Mouse (Mus musculus): ENCODE measurements at regions not wholly inside any gene's neighbourhood (a gene's known extent, or its start where the extent isn't known, plus 50 kb on each side); places are given as distances from the start of the nearest gene placed in this dataset.
"Not testable (repeated sequence)": the region's sequence is repeated elsewhere in the genome, so short reads cannot be mapped to it uniquely, and the experiment has no call there.

DNA sequence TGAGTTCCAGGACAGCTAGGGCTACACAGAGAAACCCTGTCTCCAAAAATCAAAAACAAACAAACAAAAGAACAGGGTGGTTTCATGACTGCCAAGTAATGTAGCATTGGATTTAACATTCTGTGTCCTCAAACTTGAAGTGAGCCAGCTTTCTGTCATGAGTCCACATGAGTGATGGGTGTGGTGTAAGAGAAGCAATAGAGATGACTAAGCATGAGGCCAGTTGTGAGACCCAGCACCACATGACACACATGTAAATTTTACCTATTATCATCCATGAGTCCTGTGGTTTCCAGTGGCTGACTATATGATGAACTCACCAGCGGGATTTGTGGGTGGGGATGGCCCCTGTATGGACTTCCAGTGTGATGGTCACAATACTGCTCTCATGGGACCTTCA, 176.0 kb upstream of the Peli2 start:
- H3K27me3 ChIP-seq (replicated peaks), result no peaks in the 10 kb centered on the region
- H3K4me3 ChIP-seq (replicated peaks), result no peak overlapping the region
- no peak overlapping the region for H3K9ac ChIP-seq
- H3K9me3 ChIP-seq, result no peaks in the 10 kb centered on the region
- no peaks in the 10 kb centered on the region for H3K36me3 ChIP-seq
- ATAC-seq, result no peak
- WGBS, result 91% methylated on average over 1 of the region's 1 CpGs
- H3K27ac ChIP-seq, result no peak overlapping the region
- no peak overlapping the region for H3K4me2 ChIP-seq (replicated peaks)
- H3K4me1 ChIP-seq (replicated peaks), result no peaks in the 10 kb centered on the region

DNA sequence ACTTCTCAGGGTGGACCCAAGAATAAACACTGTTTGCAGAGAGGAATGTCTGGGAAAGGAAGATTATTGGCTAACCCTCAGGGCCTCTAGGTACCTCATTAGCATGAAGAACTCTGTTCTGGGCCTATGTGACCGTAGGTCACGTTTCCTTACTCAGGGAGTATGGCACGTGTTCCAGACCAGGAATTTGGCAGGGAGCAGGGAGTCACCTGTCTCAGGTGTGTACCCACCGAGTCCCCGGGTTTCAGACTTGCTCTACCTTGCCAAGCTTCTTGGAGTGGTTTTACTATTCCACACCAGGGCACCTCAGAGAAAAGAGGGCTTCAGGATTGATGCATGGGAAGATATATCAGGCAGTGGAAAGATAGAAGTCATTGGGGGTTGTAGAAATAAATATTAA, 169.6 kb upstream of the Peli2 start:
- Histone ChIP-seq H3K27me3 (replicated peaks) (no peaks in the 10 kb centered on the region), H3K9me3 (no peaks in the 10 kb centered on the region), H3K4me3 (replicated peaks) (no peak overlapping the region), H3K9ac (no peak overlapping the region), H3K4me2 (replicated peaks) (no peak overlapping the region), H3K36me3 (no peaks in the 10 kb centered on the region), H3K4me1 (replicated peaks) (no peaks in the 10 kb centered on the region), H3K27ac (no peak overlapping the region)
- WGBS, result 86% methylated on average over 5 of the region's 5 CpGs
- no peak for ATAC-seq

- Histone ChIP-seq H3K4me3 (replicated peaks) (no peak overlapping the region), H3K4me1 (replicated peaks) (no peaks in the 10 kb centered on the region), H3K9me3 (no peaks in the 10 kb centered on the region), H3K9ac (no peak overlapping the region), H3K27ac (no peak overlapping the region), H3K36me3 (no peaks in the 10 kb centered on the region), H3K4me2 (replicated peaks) (no peak overlapping the region), H3K27me3 (replicated peaks) (no peaks in the 10 kb centered on the region)
- no peak for ATAC-seq
- WGBS, result 66% methylated on average over 9 of the region's 9 CpGs
Observed at GRCm38 (mm10) chr14:47958171-47958570, 162.5 kb upstream of the Peli2 start.

- H3K4me1 ChIP-seq (replicated peaks), result no peaks in the 10 kb centered on the region
- H3K9me3 ChIP-seq, result no peaks in the 10 kb centered on the region
- no peak overlapping the region for H3K4me3 ChIP-seq (replicated peaks)
- 57% methylated on average over 12 of the region's 12 CpGs for WGBS
- no peaks in the 10 kb centered on the region for H3K27me3 ChIP-seq (replicated peaks)
- no peak for ATAC-seq
- no peaks in the 10 kb centered on the region for H3K36me3 ChIP-seq
- H3K9ac ChIP-seq, result no peak overlapping the region
- no peak overlapping the region for H3K27ac ChIP-seq
- H3K4me2 ChIP-seq (replicated peaks), result no peak overlapping the region
Observed at GRCm38 (mm10) chr14:47959366-47960280, 161.0 kb upstream of the Peli2 start.

DNA sequence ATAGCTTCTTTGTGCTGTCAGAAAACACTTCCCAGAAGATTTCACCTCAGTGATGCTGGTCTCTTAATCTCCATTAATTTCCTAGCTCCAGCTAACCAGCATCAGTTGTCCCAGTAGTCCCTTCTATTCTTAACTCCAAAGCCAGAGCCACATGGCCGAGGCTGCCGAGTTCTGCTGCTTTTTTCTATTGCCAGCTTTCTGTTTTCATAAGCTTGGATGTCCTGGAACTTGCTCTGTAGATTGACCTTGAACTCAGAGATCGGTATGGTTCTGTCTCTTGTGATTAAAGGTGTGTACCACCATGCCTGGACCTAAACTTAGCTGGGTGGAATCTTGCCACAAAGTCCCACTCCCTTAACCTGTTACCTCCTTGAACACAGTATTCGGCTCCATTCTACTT, 155.8 kb upstream of the Peli2 start:
- not testable (repeated sequence) for H3K9me3 ChIP-seq; H3K36me3 ChIP-seq; H3K9ac ChIP-seq; H3K4me3 ChIP-seq (replicated peaks); ATAC-seq; H3K27ac ChIP-seq; H3K27me3 ChIP-seq (replicated peaks); H3K4me2 ChIP-seq (replicated peaks); H3K4me1 ChIP-seq (replicated peaks)
- 88% methylated on average over 4 of the region's 4 CpGs for WGBS

GRCm38 (mm10) chr14:47969871-47970270, 150.8 kb upstream of the Peli2 start:
- Histone ChIP-seq H3K4me1 (replicated peaks) (no peaks in the 10 kb centered on the region), H3K4me3 (replicated peaks) (no peak overlapping the region), H3K9me3 (no peaks in the 10 kb centered on the region), H3K4me2 (replicated peaks) (no peak overlapping the region), H3K9ac (no peak overlapping the region), H3K27ac (no peak overlapping the region), H3K36me3 (no peaks in the 10 kb centered on the region), H3K27me3 (replicated peaks) (no peaks in the 10 kb centered on the region)
- WGBS, result 46% methylated on average over 1 of the region's 1 CpGs
- no peak for ATAC-seq

- ATAC-seq; H3K4me3 ChIP-seq (replicated peaks); H3K9ac ChIP-seq; H3K4me2 ChIP-seq (replicated peaks); H3K27me3 ChIP-seq (replicated peaks); H3K4me1 ChIP-seq (replicated peaks); H3K36me3 ChIP-seq; H3K27ac ChIP-seq; H3K9me3 ChIP-seq: not testable (repeated sequence)
- WGBS, result 98% methylated on average over 20 of the region's 20 CpGs
Observed at GRCm38 (mm10) chr14:47973161-47973560, 147.5 kb upstream of the Peli2 start.

DNA sequence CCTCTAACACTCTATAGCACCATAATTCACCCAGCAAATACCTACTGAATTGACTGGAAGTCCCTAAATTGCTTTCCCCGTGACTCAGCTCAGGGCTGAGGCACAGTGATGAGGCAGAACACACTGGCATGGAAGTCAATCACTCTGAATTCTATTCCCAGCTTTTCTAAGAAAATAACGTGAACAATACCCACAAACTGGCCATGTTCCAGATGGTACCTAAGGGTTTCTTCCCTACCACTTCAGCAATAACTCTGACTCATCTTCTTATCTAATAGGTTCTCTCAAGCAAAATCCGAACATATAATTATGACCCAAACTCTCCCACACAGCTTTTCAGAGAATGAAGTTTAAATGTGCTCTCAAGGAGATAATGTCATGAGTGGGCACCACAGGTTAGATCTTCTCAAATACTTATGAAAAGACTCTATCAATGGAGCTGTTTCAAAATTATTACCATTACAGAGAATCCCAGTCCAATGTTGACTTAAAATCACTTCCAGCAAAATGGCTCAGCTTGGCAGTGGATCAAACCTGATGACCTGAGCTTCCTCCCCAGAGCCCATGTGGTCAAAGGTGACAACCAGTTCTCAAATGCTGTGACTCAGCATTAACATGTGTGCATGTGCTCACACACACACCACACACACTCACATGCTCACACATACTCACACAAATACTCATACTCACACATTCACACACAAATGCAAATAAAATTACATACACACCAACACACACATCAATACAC, 137.5 kb upstream of the Peli2 start:
- no peaks in the 10 kb centered on the region for H3K36me3 ChIP-seq

GRCm38 (mm10) chr14:47986483-47986882, 134.1 kb upstream of the Peli2 start:
- Histone ChIP-seq H3K27ac (no peak overlapping the region), H3K27me3 (replicated peaks) (no peaks in the 10 kb centered on the region), H3K9ac (no peak overlapping the region), H3K9me3 (no peaks in the 10 kb centered on the region), H3K4me2 (replicated peaks) (no peak overlapping the region), H3K4me1 (replicated peaks) (no peaks in the 10 kb centered on the region), H3K36me3 (no peaks in the 10 kb centered on the region), H3K4me3 (replicated peaks) (no peak overlapping the region)
- WGBS, result 16% methylated on average over 3 of the region's 3 CpGs
- ATAC-seq, result no peak

More for the DNA sequence above, 137.5 kb upstream of the Peli2 start:
- 74% methylated on average over 3 of the region's 3 CpGs for WGBS
- ATAC-seq, result no peak
- H3K4me1 ChIP-seq (replicated peaks), result no peaks in the 10 kb centered on the region
- no peaks in the 10 kb centered on the region for H3K27me3 ChIP-seq (replicated peaks)
- no peak overlapping the region for H3K4me3 ChIP-seq (replicated peaks)
- no peak overlapping the region for H3K9ac ChIP-seq
- no peak overlapping the region for H3K27ac ChIP-seq
- no peaks in the 10 kb centered on the region for H3K9me3 ChIP-seq
- no peak overlapping the region for H3K4me2 ChIP-seq (replicated peaks)

DNA sequence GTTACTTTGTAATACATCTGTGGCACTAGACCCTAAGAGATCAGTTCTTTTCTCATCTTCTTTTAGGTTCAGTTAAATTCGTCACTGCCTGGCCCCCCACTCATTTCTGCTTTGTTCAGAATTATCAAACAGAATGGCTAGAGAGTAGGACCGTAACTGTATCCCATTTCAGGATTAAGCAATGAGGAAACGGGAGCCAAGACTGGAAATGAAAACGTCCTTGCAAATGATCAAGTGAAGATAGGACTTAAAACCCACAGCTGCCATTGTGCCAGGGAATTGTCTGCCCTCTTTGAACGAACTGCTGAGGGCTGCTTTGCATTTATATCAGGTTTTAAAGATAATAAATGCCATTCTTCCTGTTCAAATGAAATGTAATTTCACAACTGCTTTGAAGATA, 133.7 kb upstream of the Peli2 start:
- no peak for ATAC-seq
- Histone ChIP-seq H3K4me3 (replicated peaks) (no peak overlapping the region), H3K36me3 (no peaks in the 10 kb centered on the region), H3K4me1 (replicated peaks) (no peaks in the 10 kb centered on the region), H3K27ac (no peak overlapping the region), H3K27me3 (replicated peaks) (no peaks in the 10 kb centered on the region), H3K4me2 (replicated peaks) (no peak overlapping the region), H3K9ac (no peak overlapping the region), H3K9me3 (no peaks in the 10 kb centered on the region)
- 25% methylated on average over 5 of the region's 5 CpGs for WGBS

DNA sequence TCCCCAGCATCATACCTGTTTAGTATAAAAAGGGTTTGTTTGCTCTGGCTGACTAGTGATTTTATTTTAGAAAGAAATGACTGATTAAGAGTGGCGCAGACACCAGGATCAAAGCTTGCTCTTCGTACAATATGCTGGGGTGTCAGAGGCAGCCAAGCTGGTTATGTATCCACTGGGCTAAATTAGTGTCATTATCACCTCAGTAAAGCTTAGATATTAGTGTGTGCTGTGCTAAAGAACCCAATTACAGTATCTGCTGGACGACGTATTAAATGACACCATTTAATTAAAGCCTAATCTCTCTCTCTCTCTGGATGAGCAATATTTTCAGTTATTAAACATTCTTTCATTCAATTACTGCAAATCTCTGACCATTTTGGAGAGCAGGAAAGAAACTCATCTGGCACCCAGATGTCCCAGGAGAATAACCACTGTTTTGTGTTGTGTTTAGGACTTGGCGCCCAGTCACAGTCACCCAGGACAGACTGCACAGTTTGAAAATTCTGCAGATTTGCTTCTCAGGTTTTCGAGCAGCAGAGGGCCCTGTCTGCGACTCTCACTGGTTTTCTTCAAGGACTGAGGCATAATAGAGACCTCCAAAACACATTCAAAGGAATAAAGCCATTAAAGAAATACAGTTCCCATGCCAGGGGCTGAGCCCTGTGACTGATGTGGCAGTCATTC, 133.1 kb upstream of the Peli2 start:
- no peak for ATAC-seq

DNA sequence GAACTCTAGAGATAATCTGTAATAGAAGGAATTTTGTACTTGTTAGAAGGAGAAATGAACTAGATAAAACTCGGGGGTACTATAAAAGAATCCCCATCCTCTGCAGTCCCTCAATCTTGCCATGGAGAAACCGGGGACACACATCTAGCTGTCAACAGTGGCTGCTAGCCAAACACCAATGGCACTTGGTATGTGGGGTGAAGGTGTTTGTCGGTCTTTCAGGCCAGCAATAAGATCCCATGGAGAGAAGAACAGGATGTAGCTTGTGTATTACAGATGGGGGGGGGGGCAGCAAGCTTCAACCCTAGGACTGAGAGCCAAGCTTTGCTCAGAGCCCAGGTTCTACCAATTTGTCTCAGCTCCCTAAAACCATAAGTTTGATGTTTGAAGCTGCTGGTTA, 132.5 kb upstream of the Peli2 start:
- 66% methylated on average over 3 of the region's 3 CpGs for WGBS
- Histone ChIP-seq H3K9ac (no peak overlapping the region), H3K36me3 (no peaks in the 10 kb centered on the region), H3K4me2 (replicated peaks) (no peak overlapping the region), H3K4me1 (replicated peaks) (no peaks in the 10 kb centered on the region), H3K9me3 (no peaks in the 10 kb centered on the region), H3K4me3 (replicated peaks) (no peak overlapping the region), H3K27ac (no peak overlapping the region), H3K27me3 (replicated peaks) (no peaks in the 10 kb centered on the region)
- ATAC-seq, result no peak

More for the DNA sequence above, 133.1 kb upstream of the Peli2 start:
- no peak overlapping the region for H3K27ac ChIP-seq
- no peak overlapping the region for H3K4me2 ChIP-seq (replicated peaks)
- no peaks in the 10 kb centered on the region for H3K4me1 ChIP-seq (replicated peaks)
- no peak overlapping the region for H3K9ac ChIP-seq
- H3K36me3 ChIP-seq, result no peaks in the 10 kb centered on the region
- WGBS, result 70% methylated on average over 7 of the region's 7 CpGs
- H3K9me3 ChIP-seq, result no peaks in the 10 kb centered on the region
- H3K4me3 ChIP-seq (replicated peaks), result no peak overlapping the region
- no peaks in the 10 kb centered on the region for H3K27me3 ChIP-seq (replicated peaks)
